Mouse (Mus musculus) left cerebral cortex, adult 6 months (tissue): ENCODE data around the gene Mtcl1. TPM values are rescaled to one million over a fixed set of nuclear protein-coding genes. Genes with fewer than 3 reads are reported as not detected.

Experiments used
- long read RNA-seq, 2 experiments: library from polyadenylated mRNA; unstranded; transcript quantifications; one replicate each; pipeline ENCODE4 v2.0.0; 2019 to 2020
- polyA plus RNA-seq: library from polyadenylated mRNA; unstranded; fragments of <200 nt; fragmentation: Nextera tagmentation; gene quantifications from 2 replicates; pipeline ENCODE4 v1.2.3, GENCODE M21; 2021

Mtcl1 gene
- polyA plus RNA-seq = 6.9 and 7.8 TPM in 2 replicates
- long read RNA-seq, experiment 1, partial matches to known transcripts = 26 of 35 reads
- long read RNA-seq, experiment 1, other reads (novel, unspliced or antisense) = 9 of 35 reads
- long read RNA-seq, experiment 2, partial matches to known transcripts = 11 of 17 reads
- long read RNA-seq, experiment 2, other reads (novel, unspliced or antisense) = 5 of 17 reads

DNA sequence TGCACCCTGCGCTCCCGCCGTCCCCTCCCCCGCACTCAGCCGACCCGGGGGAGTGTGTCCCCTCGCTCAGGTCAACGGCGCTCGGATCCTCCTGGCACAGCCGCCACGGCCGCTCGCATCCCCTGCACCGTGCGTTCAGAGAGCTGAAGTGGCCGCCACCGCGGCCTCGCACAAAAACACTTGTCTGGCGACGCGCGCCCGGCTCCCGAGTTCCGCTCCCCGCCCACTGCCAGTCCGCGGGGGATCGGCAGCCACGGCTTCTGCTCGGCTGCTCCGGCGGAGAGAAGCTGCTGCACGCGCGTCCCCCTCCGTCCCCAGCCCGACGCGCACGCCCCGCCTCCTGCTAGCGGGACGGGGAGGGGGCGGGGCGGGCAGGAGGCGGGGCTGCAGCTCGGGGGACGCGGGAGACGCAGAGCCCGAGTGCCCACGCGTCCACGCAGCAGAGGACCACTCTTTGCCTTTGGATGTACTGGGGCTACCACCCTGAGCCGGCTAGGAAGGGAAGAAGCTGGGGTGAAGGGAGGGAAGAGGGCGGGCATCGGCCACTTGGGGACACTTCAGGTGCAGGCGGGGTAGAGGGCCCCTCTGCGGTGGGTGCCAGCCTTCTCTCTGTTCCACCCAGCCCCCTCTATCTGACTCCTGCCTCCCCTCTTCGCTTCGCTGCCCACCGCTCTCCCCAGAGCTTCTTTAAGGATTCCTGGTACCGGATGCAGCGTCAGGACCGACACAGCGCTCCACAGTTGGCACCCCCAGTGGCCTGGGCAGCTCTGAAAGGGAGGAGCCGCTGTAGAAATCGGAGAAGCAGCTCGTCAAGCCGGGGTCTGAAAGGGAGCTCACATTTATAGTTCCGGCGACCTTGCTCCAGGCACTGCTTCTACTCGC lies at the start of gene Mtcl1:
TSS of gene Mtcl1 (minus strand) at position 291 of the 882 bp plus-strand sequence.

Other genes with a start within 250 kb of the Mtcl1 start
- 20.4 and 28.8 TPM in 2 replicates for gene Rab12, start 70.0 kb upstream of the Mtcl1 start, polyA plus RNA-seq
- gene Themis3, start 144.9 kb upstream of the Mtcl1 start, polyA plus RNA-seq = not detected in 2 replicates